Mouse (Mus musculus) small intestine, adult 2 months (tissue): ENCODE measurements around the gene Cma2. TPM values are rescaled to one million over a fixed set of nuclear protein-coding genes. Genes with fewer than 3 reads are reported as not detected.
"Not testable (repeated sequence)": the region's sequence is repeated elsewhere in the genome, so short reads cannot be mapped to it uniquely, and the experiment has no call there.

ENCODE experiments used
- H3K27ac ChIP-seq: fragments of 200-500 bp; 2 replicates; pipeline ENCODE4 v1.5.1; 2012; ENCODE audit warnings: low read depth, low read length, control low read depth, inconsistent platforms; ENCODE audit not compliant: insufficient read depth
- H3K27me3 ChIP-seq: fragments of 200-500 bp; 2 replicates; pipeline ENCODE4 v1.6.1; 2012; ENCODE audit warnings: mild to moderate bottlenecking, moderate library complexity, low read length, inconsistent platforms; ENCODE audit not compliant: control insufficient read depth, insufficient read depth
- H3K36me3 ChIP-seq: fragments of 200-500 bp; 2 replicates; pipeline ENCODE4 v1.6.1; 2012; ENCODE audit warnings: mild to moderate bottlenecking, low read length, control low read depth, inconsistent platforms; ENCODE audit not compliant: control insufficient read depth, insufficient read depth
- H3K4me1 ChIP-seq: fragments of 200-500 bp; 2 replicates; pipeline ENCODE4 v1.6.1; 2012; ENCODE audit warnings: low read length, inconsistent platforms, mixed read lengths; ENCODE audit not compliant: control insufficient read depth, insufficient read depth, insufficient read length
- H3K4me3 ChIP-seq: fragments of 200-500 bp; 2 replicates; pipeline ENCODE4 v1.5.1; 2012; ENCODE audit warnings: low read depth, mild to moderate bottlenecking, control low read depth, inconsistent platforms, low read length, moderate library complexity
- CTCF ChIP-seq: fragments of 200-500 bp; IDR thresholded peaks from 2 replicates; pipeline ENCODE4 v1.5.1; 2012; ENCODE audit warnings: low read depth, mild to moderate bottlenecking, control low read depth, inconsistent platforms, low read length, moderate library complexity, mixed read lengths; ENCODE audit not compliant: insufficient replicate concordance, insufficient read length; ENCODE audit errors: extremely low read depth
- POLR2A ChIP-seq: fragments of 200-500 bp; IDR thresholded peaks from 2 replicates; pipeline ENCODE4 v1.6.1; 2012; ENCODE audit warnings: low read depth, mild to moderate bottlenecking, control low read depth, inconsistent platforms, low read length, moderate library complexity
- WGBS: fragments of 180-500 bp; shearing (Covaris S2); methylation state at CpG from one replicate; pipeline ENCODE4 v1.1.7; 2018; 5-methylcytosine and 5-hydroxymethylcytosine counted together
- polyA plus RNA-seq: library from polyadenylated mRNA; depleted of rRNA; stranded (reverse); fragments of >200 nt; gene quantifications from 2 replicates; pipeline ENCODE4 v1.2.3, GENCODE M21; 2012

Cma2 gene
- polyA plus RNA-seq, 1 experiment = 0.86 TPM

DNA sequence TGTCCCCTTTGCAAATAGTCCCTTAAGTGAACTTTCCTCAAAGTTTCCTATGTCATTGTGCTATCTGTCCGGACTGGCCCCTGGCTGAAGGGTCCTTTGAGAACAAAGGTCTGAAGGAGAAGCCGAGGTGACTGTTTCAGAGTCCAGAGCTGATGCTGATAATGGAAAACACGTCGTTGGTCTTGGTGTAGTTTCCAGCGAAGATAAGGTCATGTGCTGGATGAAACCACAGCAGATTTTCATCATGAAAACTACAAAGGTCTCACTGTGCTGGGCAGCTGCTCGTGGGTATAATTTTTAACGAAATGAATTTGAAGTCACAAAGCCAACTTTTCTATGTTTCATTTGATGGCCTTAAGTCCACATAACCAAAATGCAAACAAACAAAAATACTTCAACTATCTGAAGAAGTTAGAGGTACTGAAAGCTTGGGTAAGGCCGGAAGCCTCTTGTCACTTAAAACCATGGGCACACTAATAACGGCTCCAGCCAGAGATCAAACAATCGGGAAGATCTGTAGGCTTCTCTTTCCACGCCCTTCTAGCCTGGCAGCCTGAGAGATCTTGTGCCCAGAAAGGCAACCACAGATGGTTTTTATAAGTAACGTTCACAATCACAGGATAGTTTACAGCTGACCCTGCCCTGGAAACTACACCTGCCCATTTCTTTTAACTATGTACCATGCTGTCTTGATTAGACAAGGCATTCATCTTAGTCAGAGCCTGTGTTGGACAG, 21.4 kb upstream of the Cma2 start:
- H3K27me3 ChIP-seq = no peaks in the 10 kb centered on the region
- no peaks in the 10 kb centered on the region for H3K4me1 ChIP-seq
- no peaks in the 10 kb centered on the region for H3K36me3 ChIP-seq
- TF ChIP-seq CTCF = no peak
- no peak for TF ChIP-seq POLR2A
- no peak overlapping the region for H3K27ac ChIP-seq
- no peak overlapping the region for H3K4me3 ChIP-seq
- 39% methylated on average over 12 of the region's 12 CpGs for WGBS

DNA sequence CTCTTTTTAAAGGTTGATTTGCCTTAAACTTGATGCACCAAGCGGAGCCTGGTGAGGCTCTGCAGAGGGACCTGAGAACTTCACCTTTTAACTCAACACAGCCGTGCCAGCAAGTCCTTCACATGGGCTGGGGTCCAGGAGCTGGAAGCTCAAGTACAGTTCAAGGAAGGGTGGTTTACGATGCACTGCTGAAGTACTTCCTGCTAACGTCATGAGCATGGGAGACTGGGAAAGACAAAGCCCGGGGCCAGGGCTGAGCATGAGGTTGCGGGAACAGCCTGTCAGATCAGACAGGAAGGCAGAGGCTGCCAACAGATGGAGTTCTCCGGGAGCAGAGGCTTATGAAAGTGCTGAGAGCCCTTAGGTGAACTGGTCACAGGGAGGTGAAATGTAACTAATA, 17.2 kb upstream of the Cma2 start:
- Histone ChIP-seq H3K27ac (no peak overlapping the region), H3K4me3 (no peak overlapping the region), H3K36me3 (no peaks in the 10 kb centered on the region), H3K27me3 (no peaks in the 10 kb centered on the region), H3K4me1 (no peaks in the 10 kb centered on the region)
- TF ChIP-seq POLR2A = no peak
- TF ChIP-seq CTCF = no peak
- 17% methylated on average over 7 of the region's 7 CpGs for WGBS

DNA sequence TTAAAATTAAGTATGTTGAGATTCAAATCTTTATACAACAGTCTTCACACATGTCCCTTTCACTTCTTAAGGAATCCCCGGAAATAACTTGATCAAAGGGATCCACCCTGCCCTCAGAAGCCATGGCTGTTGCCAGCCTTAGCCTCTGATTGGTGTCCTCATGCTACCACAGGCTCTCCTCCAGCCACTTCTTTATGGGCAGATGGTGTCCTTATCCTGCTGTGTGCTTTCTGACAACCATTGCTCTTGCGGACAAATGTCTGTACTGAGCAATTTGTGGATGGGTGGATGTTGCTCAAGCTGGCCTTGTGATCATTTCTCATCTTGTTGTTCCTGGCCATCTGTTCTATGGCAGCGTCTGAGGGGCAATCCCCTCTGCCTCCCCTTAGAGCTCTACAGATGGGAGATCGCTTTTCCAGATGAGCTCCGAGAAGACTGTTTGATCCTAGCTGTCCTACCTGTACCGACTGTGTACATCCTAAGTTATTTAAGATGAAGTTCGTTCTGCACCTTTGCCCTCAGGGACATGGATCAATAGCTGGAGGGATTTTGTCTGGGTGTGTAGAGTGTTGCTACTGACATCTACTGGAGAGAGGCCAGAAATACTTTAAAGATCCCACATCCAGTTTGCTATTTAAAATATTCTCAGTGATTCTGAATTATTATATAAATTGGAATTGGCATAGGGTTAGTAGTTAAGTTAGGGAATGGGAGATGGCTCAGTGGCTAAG, 10.5 kb upstream of the Cma2 start:
- Histone ChIP-seq H3K4me1 (no peaks in the 10 kb centered on the region), H3K4me3 (no peak overlapping the region), H3K27ac (no peak overlapping the region), H3K36me3 (no peaks in the 10 kb centered on the region), H3K27me3 (no peaks in the 10 kb centered on the region)
- 31% methylated on average over 7 of the region's 7 CpGs for WGBS
- TF ChIP-seq POLR2A (no peak), CTCF (no peak)

DNA sequence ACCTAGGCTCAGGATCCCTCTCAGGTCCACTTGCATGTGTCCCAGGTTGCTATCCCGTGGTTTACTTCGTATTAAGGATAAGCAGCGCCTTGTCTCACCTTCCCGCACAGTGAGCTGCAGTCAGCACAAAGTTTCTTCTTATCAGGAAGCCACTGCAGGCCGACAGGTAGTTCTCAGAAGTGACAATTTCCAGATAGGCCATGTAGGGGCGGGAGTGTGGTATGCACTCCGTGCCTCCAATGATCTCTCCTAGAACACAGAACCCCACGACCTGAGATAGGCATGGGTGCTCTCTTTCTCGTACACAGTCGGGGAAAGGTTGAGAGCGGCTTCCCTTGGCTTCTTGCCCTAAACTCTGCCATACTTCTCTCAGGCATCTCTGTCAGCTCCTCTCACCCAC, 7.2 kb upstream of the Cma2 start:
- no peak for TF ChIP-seq CTCF
- TF ChIP-seq POLR2A = no peak
- H3K27me3 ChIP-seq = peaks cover 2% of the 10 kb centered on the region; the same call in 1 of the 2 replicates
- H3K27ac ChIP-seq = no peak overlapping the region
- H3K4me1 ChIP-seq = no peaks in the 10 kb centered on the region
- no peak overlapping the region for H3K4me3 ChIP-seq
- WGBS = 55% methylated on average over 11 of the region's 11 CpGs
- H3K36me3 ChIP-seq = no peaks in the 10 kb centered on the region

DNA sequence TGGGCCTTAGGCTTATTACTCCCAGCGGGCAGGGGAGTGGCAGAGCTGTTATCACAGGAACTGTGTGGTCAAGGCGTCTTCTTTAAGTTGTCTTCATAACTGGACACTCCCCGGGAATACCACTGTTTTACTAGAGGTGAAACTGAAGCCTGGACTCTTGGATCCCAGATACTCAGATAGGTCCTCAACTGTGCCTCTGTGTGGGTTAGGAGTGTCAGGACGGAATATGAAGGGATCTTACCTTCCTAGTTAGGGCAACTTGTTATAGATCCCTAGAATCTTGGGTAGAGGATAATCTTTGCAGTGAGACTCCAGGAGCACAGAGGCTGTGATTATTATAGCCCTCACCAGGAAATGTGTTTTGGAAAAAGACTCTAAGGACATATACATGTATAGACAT, 6.2 kb upstream of the Cma2 start, which contains the start of gene Cma1:
Cma1 (minus strand) TSS at position 101 of the 400 bp plus-strand sequence.
- H3K4me3 ChIP-seq = no peak within 1 kb of the TSS
- peaks cover 2% of the 10 kb centered on the region; the same call in 1 of the 2 replicates for H3K27me3 ChIP-seq
- 52% methylated on average over 4 of the region's 4 CpGs for WGBS
- no peaks in the 10 kb centered on the region for H3K36me3 ChIP-seq
- no peaks in the 10 kb centered on the region for H3K4me1 ChIP-seq
- H3K27ac ChIP-seq = no peak within 1 kb of the TSS
- TF ChIP-seq CTCF (no peak), POLR2A (no peak)

DNA sequence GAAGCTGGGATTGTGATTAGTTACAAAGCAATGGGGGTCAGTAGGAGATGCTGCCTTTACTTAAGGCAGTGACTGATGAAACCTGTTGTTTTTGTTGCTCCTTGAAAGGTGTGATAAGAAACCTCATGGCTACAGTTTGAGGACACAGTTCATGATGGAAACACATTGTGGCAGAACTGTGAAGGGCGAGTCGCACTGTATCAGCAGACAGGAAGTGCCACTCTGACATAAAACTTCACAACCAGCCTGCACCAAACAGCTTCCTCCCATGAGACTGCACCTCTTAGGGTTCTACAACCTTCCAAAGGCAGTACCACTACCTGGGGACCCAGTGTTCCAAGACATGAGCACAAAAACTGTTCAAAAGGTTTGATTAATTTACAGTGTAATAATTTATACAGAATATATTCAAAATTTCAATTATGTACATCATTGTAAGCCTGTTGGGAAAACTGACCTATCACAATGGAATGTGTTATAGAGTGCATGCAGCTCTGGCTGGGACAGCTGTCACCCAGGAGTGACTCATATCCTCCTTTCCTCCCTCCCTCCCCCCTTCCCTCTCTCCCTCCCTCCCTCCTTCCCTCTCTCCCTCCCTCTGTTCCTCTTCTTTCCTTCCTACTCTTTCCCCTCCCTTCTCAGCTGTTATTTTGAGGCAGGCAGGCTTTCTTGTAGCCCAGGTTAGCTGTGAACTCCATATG, 4.4 kb upstream of the Cma2 start:
- Histone ChIP-seq H3K4me3 (no peak overlapping the region), H3K27ac (no peak overlapping the region), H3K27me3 (peaks cover 2% of the 10 kb centered on the region; the same call in 1 of the 2 replicates), H3K36me3 (no peaks in the 10 kb centered on the region), H3K4me1 (no peaks in the 10 kb centered on the region)
- WGBS = 42% methylated on average over 2 of the region's 2 CpGs
- TF ChIP-seq POLR2A (no peak), CTCF (no peak)

DNA sequence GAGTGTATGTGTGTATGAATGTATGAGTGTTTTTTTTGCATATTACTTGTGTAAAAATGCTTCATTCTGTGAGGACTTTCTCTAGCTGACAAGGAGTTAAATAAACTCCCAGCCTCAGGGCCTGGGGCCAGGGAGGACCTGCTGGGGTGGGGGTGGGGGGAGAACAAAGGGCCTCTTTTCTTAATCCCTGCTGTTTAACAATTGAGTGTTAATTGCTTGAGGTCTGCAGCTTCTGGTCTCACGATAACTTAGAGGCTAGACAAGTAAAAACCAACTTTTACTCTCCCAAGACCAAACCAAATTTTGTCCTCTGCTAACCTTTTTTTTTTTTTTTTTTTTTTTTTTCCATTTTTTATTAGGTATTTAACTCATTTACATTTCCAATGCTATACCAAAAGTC, 12.5 kb downstream of the Cma2 start:
- TF ChIP-seq CTCF (no peak), POLR2A (no peak)
- no peaks in the 10 kb centered on the region; the same call in 1 of the 2 replicates for H3K27me3 ChIP-seq

DNA sequence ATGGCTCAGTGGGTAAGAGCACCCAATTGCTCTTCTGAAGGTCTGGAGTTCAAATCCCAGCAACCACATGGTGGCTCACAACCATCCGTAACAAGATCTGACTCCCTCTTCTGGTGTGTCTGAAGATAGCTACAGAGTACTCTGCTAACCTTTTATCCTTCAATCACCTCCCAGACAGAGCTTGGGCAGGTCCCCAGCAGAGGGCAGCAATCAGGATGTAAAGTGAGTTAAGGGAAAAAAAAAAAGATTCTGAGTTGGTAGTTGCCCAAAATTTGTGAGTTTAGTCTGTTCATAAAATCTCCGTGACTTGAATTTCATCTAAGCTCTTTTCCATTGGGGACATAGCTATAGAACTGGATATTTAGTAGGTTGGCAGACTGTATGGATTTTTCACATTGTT, 13.1 kb downstream of the Cma2 start:
- not testable (repeated sequence) for H3K27ac ChIP-seq, H3K4me3 ChIP-seq
- 81% methylated on average over 2 of the region's 2 CpGs for WGBS

More for the DNA sequence above, 12.5 kb downstream of the Cma2 start:
- no peak overlapping the region for H3K4me3 ChIP-seq
- H3K4me1 ChIP-seq = no peaks in the 10 kb centered on the region
- H3K27ac ChIP-seq = no peak overlapping the region
- H3K36me3 ChIP-seq = no peaks in the 10 kb centered on the region
- 29% methylated on average over 1 of the region's 1 CpGs for whole genome bisulfite sequencing

DNA sequence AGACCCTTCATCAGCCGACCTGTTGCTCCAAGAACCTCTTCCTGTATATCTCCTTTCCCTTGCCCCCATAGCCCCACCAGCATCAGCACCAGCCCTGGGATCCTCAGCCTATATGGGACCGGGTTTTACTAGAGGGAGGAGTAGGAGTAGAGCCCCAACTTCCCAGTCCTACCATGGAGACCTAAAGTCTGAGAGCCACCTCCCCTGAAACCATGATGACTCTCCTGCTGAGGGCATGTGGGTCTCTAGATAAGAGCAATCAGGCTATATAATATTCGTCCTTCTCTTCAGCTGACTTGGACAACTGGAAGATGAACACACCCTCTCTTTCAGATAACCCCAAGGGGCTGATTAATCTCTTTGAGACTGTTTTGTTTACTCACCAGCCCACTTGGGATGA, 36.7 kb downstream of the Cma2 start:
- H3K27ac ChIP-seq, H3K4me1 ChIP-seq, H3K27me3 ChIP-seq, H3K36me3 ChIP-seq, H3K4me3 ChIP-seq: not testable (repeated sequence)
- 64% methylated on average over 2 of the region's 3 CpGs for WGBS

More for the DNA sequence above, 13.1 kb downstream of the Cma2 start:
- not testable (repeated sequence) for H3K4me1 ChIP-seq, H3K27me3 ChIP-seq, H3K36me3 ChIP-seq
